Mouse (Mus musculus): ENCODE results near the gene Tlcd2. TPM values are rescaled to one million over a fixed set of nuclear protein-coding genes. Genes with fewer than 3 reads are reported as not detected.

Gene Tlcd2
- polyA plus RNA-seq, 1 experiment: 1.3 TPM

- DNase-seq (ENCODE audit: extremely low spot score in 1 of 2, low spot score in 1 of 2): no peak
Measured at GRCm38 (mm10) chr11:75512301-75513018, 50.9 kb downstream of the Tlcd2 start.

GRCm38 (mm10) chr11:75513336-75513735 is 51.8 kb downstream of the Tlcd2 start, which contains the start of gene Scarf1:
Scarf1 (plus strand) TSS chr11:75513540.
- no peak for DNase-seq (ENCODE audit: extremely low spot score in 1 of 2, low spot score in 1 of 2)

GRCm38 (mm10) chr11:75515186-75515585 is 53.7 kb downstream of the Tlcd2 start:
- no peak for DNase-seq (ENCODE audit: extremely low spot score in 1 of 2, low spot score in 1 of 2)

- DNase-seq (ENCODE audit: extremely low spot score in 1 of 2, low spot score in 1 of 2): peak in 1 of 2 experiments; percentile 25
Measured at GRCm38 (mm10) chr11:75519834-75520633, 58.5 kb downstream of the Tlcd2 start.

Other genes starting within 250 kb of the Tlcd2 start
- gene Rpa1, start 113.4 kb upstream of the Tlcd2 start, polyA plus RNA-seq (2012; rRNA removed): 29.4 and 30.7 TPM in 2 replicates
- 7.1 and 9.9 TPM in 2 replicates for gene Smyd4, start 113.3 kb upstream of the Tlcd2 start, polyA plus RNA-seq (2012; rRNA removed)
- gene Serpinf1, start 39.0 kb upstream of the Tlcd2 start, polyA plus RNA-seq (2012; rRNA removed): 33.0 and 33.1 TPM in 2 replicates
- gene Serpinf2, start 22.1 kb upstream of the Tlcd2 start, polyA plus RNA-seq (2012; rRNA removed): 0.10 and 0.11 TPM in 2 replicates
- gene Wdr81, start 7.0 kb upstream of the Tlcd2 start, polyA plus RNA-seq (2012; rRNA removed): 13.2 and 14.4 TPM in 2 replicates
- gene Prpf8, start 25.1 kb downstream of the Tlcd2 start, polyA plus RNA-seq (2012; rRNA removed): 86.2 and 95.8 TPM in 2 replicates
- gene Rilp, start 48.4 kb downstream of the Tlcd2 start, polyA plus RNA-seq (2012; rRNA removed): 2.0 and 2.9 TPM in 2 replicates
- 3.3 and 4.1 TPM in 2 replicates for gene Scarf1, start 51.8 kb downstream of the Tlcd2 start, polyA plus RNA-seq (2012; rRNA removed)
- gene Slc43a2, start 70.0 kb downstream of the Tlcd2 start, polyA plus RNA-seq (2012; rRNA removed): 26.7 and 26.9 TPM in 2 replicates
- 221 and 251 TPM in 2 replicates for gene Pitpna, start 126.4 kb downstream of the Tlcd2 start, polyA plus RNA-seq (2012; rRNA removed)
- 57.2 and 66.7 TPM in 2 replicates for gene Inpp5k, start 169.3 kb downstream of the Tlcd2 start, polyA plus RNA-seq (2012; rRNA removed)
- gene Myo1c, start 188.8 kb downstream of the Tlcd2 start, polyA plus RNA-seq (2012; rRNA removed): 15.8 and 19.3 TPM in 2 replicates
- 83.6 and 84.2 TPM in 2 replicates for gene Crk, start 217.5 kb downstream of the Tlcd2 start, polyA plus RNA-seq (2012; rRNA removed)

Measured in frontal cortex, adult 2 months (tissue).